Mouse (Mus musculus) ES-E14 (cell line): ENCODE results near the gene Pla2g4a.

Experiments
- HCFC1 ChIP-seq: IDR thresholded peaks from 2 replicates; pipeline ENCODE4 v1.6.1; 2012; ENCODE audit warnings: low read length, inconsistent platforms, borderline replicate concordance; ENCODE audit not compliant: insufficient read depth
- MAFK ChIP-seq: IDR thresholded peaks from 2 replicates; pipeline ENCODE4 v1.6.1; 2014; ENCODE audit warnings: mild to moderate bottlenecking, low read depth, low read length, inconsistent platforms; ENCODE audit not compliant: insufficient read depth
- ZC3H11A ChIP-seq: IDR thresholded peaks from 2 replicates; pipeline ENCODE4 v1.6.1; 2012; ENCODE audit warnings: low read depth, mild to moderate bottlenecking, inconsistent platforms, low read length, borderline replicate concordance

DNA sequence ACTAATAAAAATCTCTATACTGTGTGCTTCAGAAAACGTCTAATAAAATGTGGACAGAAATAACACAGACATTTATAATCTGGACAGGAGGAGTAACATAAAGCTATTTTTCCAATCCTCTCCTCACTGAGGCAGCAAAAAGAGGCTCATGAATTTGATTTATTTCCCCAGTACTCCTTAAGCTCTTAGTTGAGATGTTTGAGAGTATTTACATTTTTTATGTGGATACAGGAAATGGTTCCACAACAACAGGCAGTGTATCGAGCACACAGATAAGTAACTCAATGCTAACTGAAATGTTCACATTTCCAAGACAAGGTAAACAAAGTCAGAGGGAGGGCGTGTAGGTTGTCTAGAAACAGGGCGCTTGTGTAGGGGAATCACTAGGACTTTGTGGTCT lies 48.1 kb downstream of the Pla2g4a start:
- TF ChIP-seq HCFC1 (no peak), MAFK (no peak), ZC3H11A (no peak)
